Mouse (Mus musculus) liver, postnatal 0 days (tissue): ENCODE results near the gene Gm9945. TPM values are rescaled to one million over a fixed set of nuclear protein-coding genes. Genes with fewer than 3 reads are reported as not detected.

ENCODE experiments used
- ATAC-seq: fragments of 200-750 bp; cut with Nextera tagmentation; 2 replicates; pipeline ENCODE4 v1.8.0; 2017; ENCODE audit warnings: mild to moderate bottlenecking, moderate library complexity
- DNase-seq: peaks from one replicate; pipeline ENCODE4 v3.0.0-alpha.2; 2016
- H3K27ac ChIP-seq: fragments of 300-500 bp; sonication (generic); 2 replicates; pipeline ENCODE4 v1.5.1; 2014; ENCODE audit warnings: antibody characterized with exemption, moderate library complexity, mild to moderate bottlenecking, low read depth
- H3K27me3 ChIP-seq: fragments of 300-500 bp; sonication (generic); 2 replicates; pipeline ENCODE4 v1.6.1; 2014; ENCODE audit warnings: low read length, control low read depth, mixed read lengths; ENCODE audit not compliant: insufficient read depth
- H3K36me3 ChIP-seq: fragments of 300-500 bp; sonication (generic); replicated peaks from 2 replicates; pipeline ENCODE4 v1.6.1; 2014; ENCODE audit warnings: mild to moderate bottlenecking, control low read depth, low read length, moderate library complexity, mixed read lengths; ENCODE audit not compliant: insufficient read depth
- H3K4me1 ChIP-seq: fragments of 300-500 bp; sonication (generic); 2 replicates; pipeline ENCODE4 v1.6.1; 2014; ENCODE audit warnings: antibody characterized with exemption, mild to moderate bottlenecking, control low read depth; ENCODE audit not compliant: insufficient read depth
- H3K4me2 ChIP-seq: fragments of 300-500 bp; sonication (generic); 2 replicates; pipeline ENCODE4 v1.6.1; 2014; ENCODE audit warnings: low read depth, mild to moderate bottlenecking, low read length, moderate library complexity, mixed read lengths
- H3K4me3 ChIP-seq: fragments of 300-500 bp; sonication (generic); 2 replicates; pipeline ENCODE4 v1.5.1; 2014; ENCODE audit warnings: low read depth, low read length
- H3K9ac ChIP-seq: fragments of 300-500 bp; sonication (generic); replicated peaks from 2 replicates; pipeline ENCODE4 v1.6.1; 2014; ENCODE audit warnings: mild to moderate bottlenecking, moderate library complexity
- H3K9me3 ChIP-seq: fragments of 300-500 bp; sonication (generic); 2 replicates; pipeline ENCODE4 v1.6.1; 2016; ENCODE audit warnings: mild to moderate bottlenecking, control low read depth, low read length, mixed read lengths
- CTCF ChIP-seq: sonication (generic); IDR thresholded peaks from 2 replicates; pipeline ENCODE4 v1.5.1; 2016; ENCODE audit warnings: antibody characterized with exemption, low read depth
- EP300 ChIP-seq: IDR thresholded peaks from 2 replicates; pipeline ENCODE4 v1.6.1; 2016; ENCODE audit warnings: antibody characterized with exemption, low read depth, mild to moderate bottlenecking
- WGBS: fragments of 180-500 bp; shearing (Covaris S2); extraction: QIAGEN DNeasy Blood & Tissue Kit; methylation state at CpG from one replicate; pipeline ENCODE4 v1.1.7; 2014; ENCODE audit not compliant: insufficient replicate concordance; 5-methylcytosine and 5-hydroxymethylcytosine counted together
- polyA plus RNA-seq: library from polyadenylated mRNA; unstranded; fragments of >200 nt; fragmentation: Nextera tagmentation; extraction: Ambion mirVana; gene quantifications from 2 replicates; pipeline ENCODE4 v1.2.1, GENCODE M21; 2015

Gm9945 gene
- polyA plus RNA-seq, 1 experiment from 2014 or later: 0.15 TPM

- DNase-seq (no peak), ATAC-seq (no peak)
- Histone ChIP-seq H3K4me3 (no peak overlapping the region), H3K4me1 (no peaks in the 10 kb centered on the region), H3K27ac (no peak overlapping the region), H3K36me3 (no peaks in the 10 kb centered on the region), H3K9ac (no peak overlapping the region), H3K27me3 (no peaks in the 10 kb centered on the region), H3K9me3 (no peaks in the 10 kb centered on the region), H3K4me2 (no peak overlapping the region)
- no peak for TF ChIP-seq EP300
- no peak for TF ChIP-seq CTCF
- 77% methylated on average over 5 of the region's 5 CpGs for WGBS
Measured at GRCm38 (mm10) chr11:53505026-53505663, 25.2 kb downstream of the Gm9945 start.

DNA sequence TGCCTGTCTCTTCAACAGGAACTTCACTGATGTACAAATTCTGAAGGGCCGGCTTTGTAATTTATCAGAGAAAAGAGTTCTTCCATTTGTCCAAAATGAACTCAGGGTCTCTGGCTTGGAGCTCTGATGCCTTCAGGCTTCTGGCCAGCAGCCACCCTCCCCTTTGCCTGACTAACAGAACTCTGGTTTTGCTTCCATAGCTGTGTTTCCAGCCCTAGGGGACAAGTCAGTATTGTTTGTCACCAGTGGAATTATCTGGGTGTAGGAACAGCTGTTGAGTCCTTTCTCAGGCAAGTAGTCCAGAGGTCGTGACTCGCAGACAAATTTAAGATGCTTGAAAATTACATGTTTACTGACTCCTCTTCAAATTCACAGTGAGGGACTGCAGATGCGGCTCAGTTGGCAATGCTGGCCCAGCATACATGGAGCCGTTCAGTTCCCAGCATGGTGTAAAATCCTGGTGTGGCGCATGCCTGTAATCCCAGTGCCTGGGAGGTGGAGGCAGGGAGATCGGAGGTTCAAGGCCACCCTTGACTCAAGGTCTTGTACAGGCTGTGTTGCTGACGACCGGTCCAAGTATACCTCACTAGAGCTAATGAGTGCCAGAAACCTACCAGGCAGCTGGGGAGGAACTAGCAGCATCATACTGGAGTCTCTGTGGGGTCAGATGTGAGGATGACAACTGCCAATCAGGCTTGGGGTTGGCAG lies 27.3 kb downstream of the Gm9945 start:
- H3K4me2 ChIP-seq: no peak overlapping the region
- no peak overlapping the region for H3K4me3 ChIP-seq
- no peak for DNase-seq
- H3K27ac ChIP-seq: no peak overlapping the region
- no peak for ATAC-seq
- H3K9ac ChIP-seq: no peak overlapping the region
- no peaks in the 10 kb centered on the region for H3K9me3 ChIP-seq
- no peaks in the 10 kb centered on the region for H3K4me1 ChIP-seq
- H3K27me3 ChIP-seq: no peaks in the 10 kb centered on the region
- TF ChIP-seq CTCF (no peak), EP300 (no peak)
- no peaks in the 10 kb centered on the region for H3K36me3 ChIP-seq
- 81% methylated on average over 9 of the region's 9 CpGs for WGBS

DNA sequence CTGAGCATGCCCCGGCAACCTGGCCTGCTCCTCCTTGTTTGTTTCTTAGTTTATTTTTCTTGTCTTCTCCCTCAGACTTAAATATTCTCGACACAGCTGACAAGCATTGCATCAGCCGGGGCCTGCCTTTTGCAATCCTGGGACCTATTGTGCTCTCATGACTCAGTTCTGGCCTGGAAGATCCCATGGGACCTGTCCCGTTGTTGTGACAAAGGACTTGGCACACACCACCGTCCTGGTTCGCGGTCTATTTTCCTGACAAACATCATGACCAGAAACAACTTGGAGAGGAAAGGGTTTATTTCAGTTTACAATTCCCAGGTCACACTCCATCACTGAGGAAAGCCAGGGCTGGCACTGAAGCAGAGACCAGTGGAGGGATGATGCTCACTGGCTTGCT lies 28.2 kb downstream of the Gm9945 start:
- no peak overlapping the region for H3K27ac ChIP-seq
- no peak for TF ChIP-seq CTCF
- TF ChIP-seq EP300: no peak
- H3K4me1 ChIP-seq: no peaks in the 10 kb centered on the region
- WGBS: 54% methylated on average over 7 of the region's 7 CpGs
- H3K27me3 ChIP-seq: no peaks in the 10 kb centered on the region
- H3K9ac ChIP-seq: no peak overlapping the region
- ATAC-seq: no peak
- H3K4me2 ChIP-seq: no peak overlapping the region
- no peak for DNase-seq
- no peaks in the 10 kb centered on the region for H3K36me3 ChIP-seq
- H3K4me3 ChIP-seq: no peak overlapping the region
- no peaks in the 10 kb centered on the region for H3K9me3 ChIP-seq

DNA sequence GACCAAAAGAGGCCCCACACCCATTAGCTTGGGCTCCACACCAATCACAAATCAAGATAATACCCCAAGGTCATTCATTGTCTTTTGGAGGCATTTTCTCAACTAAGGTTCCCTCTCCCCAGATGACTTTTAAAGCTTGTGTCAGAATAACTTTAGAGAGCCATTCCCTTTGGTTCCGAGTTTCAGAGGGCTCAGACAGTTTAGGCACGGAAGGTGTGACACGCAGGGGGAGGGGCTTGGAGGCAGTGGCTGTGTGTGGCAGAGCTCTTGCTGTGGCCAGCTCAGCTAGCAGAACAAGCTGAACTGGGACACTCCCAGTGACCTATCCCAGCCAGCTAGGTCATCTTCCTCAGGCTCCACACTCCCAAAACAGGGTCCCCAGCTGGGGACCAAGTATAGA lies 28.6 kb downstream of the Gm9945 start:
- WGBS: 60% methylated on average over 3 of the region's 3 CpGs
- H3K4me3 ChIP-seq: no peak overlapping the region
- H3K27me3 ChIP-seq: no peaks in the 10 kb centered on the region
- no peak overlapping the region for H3K27ac ChIP-seq
- no peak for TF ChIP-seq CTCF
- no peak for TF ChIP-seq EP300
- no peaks in the 10 kb centered on the region for H3K36me3 ChIP-seq
- DNase-seq (no peak), ATAC-seq (no peak)
- H3K9ac ChIP-seq: no peak overlapping the region
- no peaks in the 10 kb centered on the region for H3K9me3 ChIP-seq
- no peak overlapping the region for H3K4me2 ChIP-seq
- no peaks in the 10 kb centered on the region for H3K4me1 ChIP-seq

DNA sequence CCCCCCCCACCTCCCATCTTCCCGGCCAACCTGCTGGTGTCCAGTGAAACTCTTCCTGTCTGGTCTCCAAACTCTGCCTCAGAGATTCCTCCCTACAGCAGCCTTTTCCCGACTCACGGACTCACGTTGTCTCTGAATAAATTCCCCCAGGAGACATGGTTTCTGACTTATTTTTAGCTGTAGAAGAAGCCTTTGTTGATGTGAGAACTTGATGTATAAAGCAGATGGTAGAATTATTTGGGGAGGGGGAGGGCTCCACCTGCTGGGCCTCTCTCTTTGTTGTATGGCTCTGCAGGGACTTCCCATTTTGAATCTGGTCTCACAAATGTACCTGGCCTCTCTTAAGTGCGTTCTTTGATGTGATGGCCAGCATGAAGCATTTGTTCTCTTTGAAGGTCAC lies 30.4 kb downstream of the Gm9945 start:
- Histone ChIP-seq H3K9me3 (no peaks in the 10 kb centered on the region), H3K4me3 (no peak overlapping the region), H3K4me2 (no peak overlapping the region), H3K27me3 (no peaks in the 10 kb centered on the region), H3K36me3 (no peaks in the 10 kb centered on the region), H3K27ac (no peak overlapping the region), H3K9ac (no peak overlapping the region), H3K4me1 (no peaks in the 10 kb centered on the region)
- no peak for ATAC-seq
- WGBS: 68% methylated on average over 5 of the region's 5 CpGs
- DNase-seq: no peak
- no peak for TF ChIP-seq CTCF
- TF ChIP-seq EP300: no peak

- Histone ChIP-seq H3K9ac (no peak overlapping the region), H3K4me1 (peaks cover 13% of the 10 kb centered on the region; the same call in 1 of the 2 replicates), H3K27me3 (no peaks in the 10 kb centered on the region), H3K4me2 (peak overlapping the region; percentile 40), H3K9me3 (no peaks in the 10 kb centered on the region), H3K27ac (peak overlapping the region; percentile 57; the same call in 1 of the 2 replicates), H3K4me3 (no peak overlapping the region), H3K36me3 (no peaks in the 10 kb centered on the region)
- no peak for ATAC-seq
- no peak for TF ChIP-seq CTCF
- TF ChIP-seq EP300: no peak
- 36% methylated on average over 8 of the region's 8 CpGs for WGBS
- no peak for DNase-seq
Measured at GRCm38 (mm10) chr11:53516775-53517627, 37.0 kb downstream of the Gm9945 start.
